Mouse (Mus musculus) midbrain, embryonic 14.5 days (tissue): Measurements from ENCODE around the gene Zmat5. TPM values are rescaled to one million over a fixed set of nuclear protein-coding genes. Genes with fewer than 3 reads are reported as not detected.

Experiments used
- ATAC-seq: fragments of 200-750 bp; cut with Nextera tagmentation; 2 replicates; pipeline ENCODE4 v1.8.0; 2017; ENCODE audit warnings: moderate number of reproducible peaks, moderate library complexity; ENCODE audit not compliant: low FRiP score, low TSS enrichment
- DNase-seq: peaks from one replicate; pipeline ENCODE4 v3.0.0-alpha.2; 2015
- H3K27ac ChIP-seq: fragments of 300-500 bp; sonication (generic); replicated peaks from 2 replicates; pipeline ENCODE4 v1.5.1; 2014; ENCODE audit warnings: mild to moderate bottlenecking, low read depth, low read length, moderate library complexity
- H3K27me3 ChIP-seq: fragments of 300-500 bp; sonication (generic); 2 replicates; pipeline ENCODE4 v1.6.1; 2014; ENCODE audit warnings: low read length, control low read depth, mixed read lengths; ENCODE audit not compliant: control insufficient read depth, insufficient read depth
- H3K36me3 ChIP-seq: fragments of 300-500 bp; sonication (generic); 2 replicates; pipeline ENCODE4 v1.6.1; 2014; ENCODE audit warnings: low read length, control low read depth; ENCODE audit not compliant: control insufficient read depth, insufficient read depth
- H3K4me1 ChIP-seq: fragments of 300-500 bp; sonication (generic); 2 replicates; pipeline ENCODE4 v1.6.1; 2014; ENCODE audit warnings: mild to moderate bottlenecking, antibody characterized with exemption, low read length, control low read depth; ENCODE audit not compliant: control insufficient read depth, insufficient read depth
- H3K4me2 ChIP-seq: fragments of 300-500 bp; sonication (generic); 2 replicates; pipeline ENCODE4 v1.6.1; 2014; ENCODE audit warnings: mild to moderate bottlenecking, low read length, moderate library complexity
- H3K4me3 ChIP-seq: fragments of 300-500 bp; sonication (generic); replicated peaks from 2 replicates; pipeline ENCODE4 v1.5.1; 2014; ENCODE audit warnings: low read depth, low read length
- H3K9ac ChIP-seq: fragments of 300-500 bp; sonication (generic); replicated peaks from 2 replicates; pipeline ENCODE4 v1.6.1; 2014; ENCODE audit warnings: mild to moderate bottlenecking, low read length, moderate library complexity
- H3K9me3 ChIP-seq: fragments of 300-500 bp; sonication (generic); 2 replicates; pipeline ENCODE4 v1.6.1; 2016; ENCODE audit warnings: low read length, control low read depth, mixed read lengths; ENCODE audit not compliant: control insufficient read depth
- WGBS: fragments of 180-500 bp; shearing (Covaris S2); extraction: QIAGEN DNeasy Blood & Tissue Kit; methylation state at CpG from one replicate; pipeline ENCODE4 v1.1.7; 2014; 5-methylcytosine and 5-hydroxymethylcytosine counted together
- polyA plus RNA-seq: library from polyadenylated mRNA; unstranded; fragments of >200 nt; fragmentation: Nextera tagmentation; extraction: Ambion mirVana; gene quantifications from 2 replicates; pipeline ENCODE4 v1.2.1, GENCODE M21; 2014

Gene Zmat5
- polyA plus RNA-seq, 1 experiment from 2014 or later, result 60.0 TPM

DNA sequence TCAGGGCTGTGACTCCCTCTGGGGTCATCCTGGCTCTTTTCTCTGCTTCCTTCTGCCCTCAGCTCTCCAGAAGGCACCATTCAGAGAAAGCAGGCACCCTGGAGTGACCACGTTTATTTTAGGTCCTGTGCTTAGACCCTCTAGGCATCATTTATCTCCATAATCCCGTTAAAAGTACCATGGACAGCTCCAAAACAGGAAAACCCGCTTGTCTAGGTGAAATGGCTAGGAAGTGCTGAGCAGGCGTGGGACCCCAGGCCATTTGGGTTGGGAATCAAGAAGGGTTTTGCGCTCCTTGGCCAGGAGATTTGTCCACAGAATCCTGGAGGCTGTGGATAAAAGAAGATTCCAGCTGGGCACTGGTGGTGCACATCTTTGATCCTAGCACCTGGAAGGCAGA lies 59.2 kb downstream of the Zmat5 start:
- WGBS, result 23% methylated on average over 5 of the region's 5 CpGs
- DNase-seq (no peak), ATAC-seq (no peak)
- Histone ChIP-seq H3K4me3 (no peak overlapping the region), H3K36me3 (peaks cover 9% of the 10 kb centered on the region; the same call in 1 of the 2 replicates), H3K4me1 (peaks cover 28% of the 10 kb centered on the region), H3K9me3 (no peaks in the 10 kb centered on the region), H3K4me2 (no peak overlapping the region), H3K9ac (no peak overlapping the region), H3K27me3 (no peaks in the 10 kb centered on the region), H3K27ac (peak overlapping the region; percentile 42; the same call in 1 of the 2 replicates)

DNA sequence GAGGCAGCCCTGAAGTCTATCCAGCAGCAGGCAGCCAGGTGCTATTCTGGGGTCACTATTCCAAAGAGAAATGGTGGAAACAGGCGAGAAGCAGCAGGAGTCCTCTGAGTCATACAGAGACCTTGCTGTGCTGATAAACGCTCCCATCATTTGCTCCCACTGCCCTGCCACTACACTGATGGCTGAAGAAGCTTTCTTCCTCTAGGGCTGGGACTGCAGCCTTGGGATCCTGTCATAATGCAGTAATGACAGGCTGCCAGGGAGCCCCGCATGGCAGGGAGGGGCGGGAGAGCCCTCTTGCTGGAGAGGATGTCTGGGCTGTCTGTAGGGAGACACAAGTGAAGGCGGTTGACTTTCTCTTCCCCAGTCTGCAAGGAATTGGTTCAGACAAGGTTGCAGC lies 60.0 kb downstream of the Zmat5 start:
- peaks cover 28% of the 10 kb centered on the region for H3K4me1 ChIP-seq
- no peaks in the 10 kb centered on the region for H3K9me3 ChIP-seq
- no peak overlapping the region for H3K4me2 ChIP-seq
- no peak overlapping the region for H3K4me3 ChIP-seq
- 72% methylated on average over 5 of the region's 5 CpGs for WGBS
- H3K27me3 ChIP-seq, result no peaks in the 10 kb centered on the region
- peaks cover 13% of the 10 kb centered on the region; the same call in 1 of the 2 replicates for H3K36me3 ChIP-seq
- no peak for ATAC-seq
- no peak for DNase-seq
- no peak overlapping the region for H3K9ac ChIP-seq
- H3K27ac ChIP-seq, result no peak overlapping the region

DNA sequence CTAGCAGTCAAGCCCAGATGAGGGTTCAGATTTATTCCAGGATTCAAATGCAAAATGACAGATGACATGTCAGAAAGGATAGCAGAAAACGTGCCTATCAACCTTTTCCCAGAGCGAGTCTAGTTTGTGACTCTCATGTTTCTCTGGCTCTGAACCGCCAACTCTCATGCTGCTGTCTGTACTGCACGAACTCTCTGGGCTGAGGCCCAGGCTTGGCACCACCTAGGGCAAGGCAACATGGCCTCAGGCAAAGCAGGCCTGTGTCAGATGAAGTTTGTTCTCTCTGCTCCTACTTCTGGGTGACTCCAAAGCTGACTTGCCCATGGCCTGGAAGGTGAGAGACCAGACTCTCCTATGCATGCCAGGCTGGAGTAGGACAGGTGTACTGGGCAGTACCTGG lies 63.9 kb downstream of the Zmat5 start:
- no peaks in the 10 kb centered on the region for H3K9me3 ChIP-seq
- 86% methylated on average over 4 of the region's 4 CpGs for WGBS
- H3K36me3 ChIP-seq, result peaks cover 19% of the 10 kb centered on the region; the same call in 1 of the 2 replicates
- H3K27me3 ChIP-seq, result no peaks in the 10 kb centered on the region
- H3K4me2 ChIP-seq, result no peak overlapping the region
- peaks cover 5% of the 10 kb centered on the region for H3K4me1 ChIP-seq
- H3K27ac ChIP-seq, result no peak overlapping the region
- ATAC-seq, result no peak
- H3K4me3 ChIP-seq, result no peak overlapping the region
- H3K9ac ChIP-seq, result no peak overlapping the region
- no peak for DNase-seq

DNA sequence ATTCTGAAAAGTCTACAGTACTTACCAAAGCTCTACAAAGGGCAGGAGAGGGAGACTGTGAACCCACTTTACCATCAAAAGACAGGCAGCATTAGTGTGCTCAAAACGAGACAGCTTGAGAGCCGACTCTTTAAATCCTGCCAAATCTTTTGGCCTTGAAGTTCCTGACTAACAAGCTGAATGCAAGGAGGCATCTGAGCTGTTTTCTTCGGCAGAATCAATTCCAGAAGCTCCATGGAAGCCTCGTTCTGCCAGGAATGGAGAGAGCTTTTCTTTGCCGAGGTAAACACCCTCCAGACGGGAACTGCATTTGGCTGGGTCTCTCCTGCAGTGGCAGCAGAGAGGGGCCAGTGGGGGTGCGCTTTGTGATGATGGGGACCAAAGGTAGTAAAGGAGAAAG lies 64.8 kb downstream of the Zmat5 start:
- WGBS, result 79% methylated on average over 7 of the region's 7 CpGs
- Histone ChIP-seq H3K4me1 (no peaks in the 10 kb centered on the region), H3K27me3 (no peaks in the 10 kb centered on the region), H3K27ac (no peak overlapping the region), H3K9ac (no peak overlapping the region), H3K4me2 (no peak overlapping the region), H3K9me3 (no peaks in the 10 kb centered on the region), H3K36me3 (peaks cover 19% of the 10 kb centered on the region; the same call in 1 of the 2 replicates), H3K4me3 (no peak overlapping the region)
- ATAC-seq (no peak), DNase-seq (no peak)

DNA sequence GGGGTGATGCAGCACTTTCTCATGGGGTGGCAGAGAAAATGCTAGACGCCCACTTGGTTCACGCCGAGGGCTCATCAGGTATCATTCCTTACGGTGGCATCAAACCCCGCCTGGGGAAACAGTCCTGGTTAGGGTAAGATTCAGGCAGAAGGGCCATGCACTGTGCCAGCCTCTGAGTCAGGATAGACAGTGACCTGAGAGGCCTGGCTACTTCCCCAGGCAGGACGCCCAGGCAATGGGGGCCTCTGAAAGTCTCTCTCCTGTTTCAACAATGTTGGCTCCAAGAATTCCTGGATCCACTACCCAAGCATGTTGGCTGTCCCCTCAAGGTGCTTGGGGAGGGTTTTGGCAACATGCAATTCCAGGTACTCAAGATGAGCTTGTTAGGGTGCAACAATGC lies 65.4 kb downstream of the Zmat5 start:
- no peak overlapping the region for H3K4me2 ChIP-seq
- peaks cover 19% of the 10 kb centered on the region; the same call in 1 of the 2 replicates for H3K36me3 ChIP-seq
- WGBS, result 97% methylated on average over 6 of the region's 6 CpGs
- DNase-seq (no peak), ATAC-seq (no peak)
- no peak overlapping the region for H3K4me3 ChIP-seq
- H3K9me3 ChIP-seq, result no peaks in the 10 kb centered on the region
- no peak overlapping the region for H3K9ac ChIP-seq
- H3K27ac ChIP-seq, result no peak overlapping the region
- no peaks in the 10 kb centered on the region for H3K4me1 ChIP-seq
- no peaks in the 10 kb centered on the region for H3K27me3 ChIP-seq

DNA sequence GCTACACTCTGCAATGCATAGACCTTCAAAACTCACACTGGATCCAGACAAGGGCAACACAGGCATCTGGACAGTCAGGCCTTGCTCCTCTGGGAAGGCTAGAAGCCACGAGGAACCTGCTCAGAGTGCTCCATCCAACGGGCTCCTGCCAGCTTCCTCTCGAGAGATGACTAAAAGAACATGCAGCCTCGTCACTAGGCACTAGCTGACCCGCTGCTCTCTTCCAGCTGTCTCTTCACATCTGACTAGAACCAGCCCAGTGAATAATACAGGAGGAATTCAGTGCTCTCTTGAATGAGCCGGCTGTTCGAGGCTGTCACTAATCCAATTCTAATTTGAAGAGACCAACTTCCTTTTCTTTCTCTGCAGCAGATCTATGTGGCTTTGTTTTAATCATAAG lies 67.3 kb downstream of the Zmat5 start:
- Histone ChIP-seq H3K27me3 (no peaks in the 10 kb centered on the region), H3K9ac (no peak overlapping the region), H3K36me3 (peaks cover 24% of the 10 kb centered on the region), H3K4me3 (no peak overlapping the region), H3K27ac (no peak overlapping the region), H3K4me1 (no peaks in the 10 kb centered on the region), H3K4me2 (no peak overlapping the region), H3K9me3 (no peaks in the 10 kb centered on the region)
- DNase-seq (no peak), ATAC-seq (no peak)
- WGBS, result 25% methylated on average over 7 of the region's 7 CpGs

DNA sequence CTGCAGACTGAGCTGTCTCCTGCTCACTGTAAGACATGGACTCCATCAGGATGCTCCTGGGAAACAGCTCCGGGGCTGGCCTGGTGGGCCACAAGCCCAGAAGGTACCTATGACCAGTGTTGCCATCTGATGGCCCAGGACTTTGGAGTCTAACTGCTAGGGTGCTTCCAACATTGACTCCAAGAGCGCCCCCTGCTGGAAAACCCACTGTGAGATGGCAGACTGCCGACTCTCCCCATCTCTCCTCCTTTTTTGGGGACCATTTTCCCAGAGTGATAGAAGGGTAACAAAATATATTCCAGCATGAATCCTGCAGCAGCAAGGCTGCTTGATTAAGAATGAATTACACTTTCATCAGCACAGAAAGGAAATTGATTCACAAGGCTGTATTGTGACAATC lies 68.4 kb downstream of the Zmat5 start:
- Histone ChIP-seq H3K4me3 (no peak overlapping the region), H3K27me3 (no peaks in the 10 kb centered on the region), H3K27ac (0 out of 2 replicates have a peak overlapping the region, but pooled peaks have one; percentile 33), H3K36me3 (peaks cover 24% of the 10 kb centered on the region), H3K4me1 (no peaks in the 10 kb centered on the region), H3K9me3 (no peaks in the 10 kb centered on the region), H3K9ac (no peak overlapping the region), H3K4me2 (no peak overlapping the region)
- DNase-seq, result peak; percentile 85
- no peak for ATAC-seq
- 35% methylated on average over 3 of the region's 3 CpGs for WGBS

DNA sequence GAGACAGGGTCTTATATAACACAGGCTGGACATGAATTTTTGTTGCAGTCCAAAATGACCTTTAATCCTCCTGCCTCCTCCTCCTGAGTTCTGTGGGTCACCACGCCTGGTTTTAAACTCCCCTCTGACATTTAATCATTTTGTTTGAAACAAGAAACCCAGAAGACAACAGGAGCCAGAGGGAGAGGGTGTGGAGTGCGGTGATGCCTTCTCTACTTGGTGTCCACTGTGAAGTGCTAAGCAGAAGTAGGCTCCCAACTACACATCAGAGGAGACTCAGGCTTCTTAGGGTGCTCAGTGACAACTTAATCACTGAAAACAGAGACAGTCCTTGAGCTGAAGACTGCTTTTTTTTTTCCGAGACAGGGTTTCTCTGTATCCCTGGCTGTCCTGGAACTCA lies 76.4 kb downstream of the Zmat5 start:
- H3K9ac ChIP-seq, result no peak overlapping the region
- no peak overlapping the region for H3K4me2 ChIP-seq
- DNase-seq (no peak), ATAC-seq (no peak)
- H3K9me3 ChIP-seq, result no peaks in the 10 kb centered on the region
- no peak overlapping the region for H3K4me3 ChIP-seq
- H3K36me3 ChIP-seq, result peaks cover 70% of the 10 kb centered on the region
- 81% methylated on average over 3 of the region's 3 CpGs for WGBS
- H3K4me1 ChIP-seq, result no peaks in the 10 kb centered on the region
- no peak overlapping the region for H3K27ac ChIP-seq
- no peaks in the 10 kb centered on the region for H3K27me3 ChIP-seq

DNA sequence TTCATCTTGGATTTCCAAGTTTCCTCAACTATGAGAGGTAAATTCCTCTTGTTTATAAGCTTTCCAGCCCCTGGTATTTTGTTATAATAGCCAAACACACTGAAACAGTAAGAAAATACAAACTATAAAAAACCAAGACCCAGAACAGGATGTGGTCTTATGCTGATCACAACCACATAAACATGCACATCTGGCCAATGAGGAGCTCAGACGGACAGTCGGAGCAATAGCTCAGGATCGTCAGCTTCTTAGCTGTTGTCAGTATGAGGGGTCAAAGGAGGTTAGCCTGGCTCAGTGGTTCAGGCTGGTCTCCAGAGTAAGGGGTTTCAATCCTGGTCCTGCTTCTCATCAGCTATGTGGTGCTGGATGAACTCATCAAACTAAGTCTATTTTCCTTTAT lies 78.6 kb downstream of the Zmat5 start:
- no peak for ATAC-seq
- no peak overlapping the region for H3K9ac ChIP-seq

More for the DNA sequence above, 78.6 kb downstream of the Zmat5 start:
- no peak overlapping the region for H3K27ac ChIP-seq
- no peaks in the 10 kb centered on the region for H3K4me1 ChIP-seq
- H3K9me3 ChIP-seq, result no peaks in the 10 kb centered on the region
- no peak overlapping the region for H3K4me3 ChIP-seq
- no peak overlapping the region for H3K4me2 ChIP-seq
- no peaks in the 10 kb centered on the region for H3K27me3 ChIP-seq
- DNase-seq, result no peak
- 93% methylated on average over 3 of the region's 3 CpGs for WGBS
- H3K36me3 ChIP-seq, result peaks cover 82% of the 10 kb centered on the region
